Mouse (Mus musculus) stomach, embryonic 15.5 days (tissue): Measurements from ENCODE around the gene Map10. TPM values are rescaled to one million over a fixed set of nuclear protein-coding genes. Genes with fewer than 3 reads are reported as not detected.

Source experiments
- ATAC-seq: fragments of 200-750 bp; cut with Nextera tagmentation; 2 replicates; pipeline ENCODE4 v1.8.0; 2017; ENCODE audit warnings: low read depth, moderate number of reproducible peaks, moderate TSS enrichment; ENCODE audit not compliant: insufficient read depth, low FRiP score
- H3K27ac ChIP-seq: fragments of 300-500 bp; sonication (generic); 2 replicates; pipeline ENCODE4 v1.5.1; 2015; ENCODE audit warnings: mild to moderate bottlenecking, inconsistent platforms
- H3K27me3 ChIP-seq: fragments of 300-500 bp; sonication (generic); replicated peaks from 2 replicates; pipeline ENCODE4 v1.6.1; 2015; ENCODE audit warnings: inconsistent platforms
- H3K36me3 ChIP-seq: fragments of 300-500 bp; sonication (generic); 2 replicates; pipeline ENCODE4 v1.6.1; 2015; ENCODE audit warnings: inconsistent platforms
- H3K4me1 ChIP-seq: fragments of 300-500 bp; sonication (generic); 2 replicates; pipeline ENCODE4 v1.6.1; 2015; ENCODE audit warnings: inconsistent platforms
- H3K4me2 ChIP-seq: fragments of 300-500 bp; sonication (generic); 2 replicates; pipeline ENCODE4 v1.6.1; 2015; ENCODE audit warnings: mild to moderate bottlenecking, inconsistent platforms
- H3K4me3 ChIP-seq: fragments of 300-500 bp; sonication (generic); replicated peaks from 2 replicates; pipeline ENCODE4 v1.5.1; 2015; ENCODE audit warnings: inconsistent platforms
- H3K9ac ChIP-seq: fragments of 300-500 bp; sonication (generic); 2 replicates; pipeline ENCODE4 v1.6.1; 2015; ENCODE audit warnings: inconsistent platforms
- H3K9me3 ChIP-seq: fragments of 300-500 bp; sonication (generic); 2 replicates; pipeline ENCODE4 v1.6.1; 2016; ENCODE audit warnings: inconsistent platforms
- WGBS: fragments of 180-500 bp; shearing (Covaris S2); methylation state at CpG from one replicate; pipeline ENCODE4 v1.1.7; 2015; 5-methylcytosine and 5-hydroxymethylcytosine counted together
- polyA plus RNA-seq: library from polyadenylated mRNA; unstranded; fragments of >200 nt; fragmentation: Nextera tagmentation; extraction: Ambion mirVana; gene quantifications from 2 replicates; pipeline ENCODE4 v1.2.1, GENCODE M21; 2015

Map10 gene
- polyA plus RNA-seq, 1 experiment from 2014 or later, result 5.4 TPM

DNA sequence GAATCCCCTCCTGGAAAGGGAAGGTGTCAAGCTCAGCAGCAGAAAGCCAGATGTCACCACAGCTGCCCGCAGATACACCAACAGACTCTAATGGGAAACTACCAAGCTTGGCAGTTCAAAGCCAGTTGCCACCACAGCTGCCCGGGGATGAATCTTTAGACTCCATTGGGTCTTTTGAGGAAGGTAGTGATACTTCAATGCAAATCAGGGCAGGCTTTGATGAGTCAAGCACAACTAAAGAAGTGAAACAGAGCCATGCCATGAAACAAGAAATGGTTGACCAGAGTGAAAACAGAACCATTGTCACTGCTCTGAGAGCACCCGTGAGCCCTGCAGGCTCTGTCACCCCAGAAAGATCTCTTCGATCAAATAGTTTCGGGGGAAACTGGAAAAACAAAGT, 1.8 kb downstream of the Map10 start:
- Histone ChIP-seq H3K36me3 (peaks cover 14% of the 10 kb centered on the region; the same call in 1 of the 2 replicates), H3K27ac (no peak overlapping the region), H3K4me1 (peaks cover 4% of the 10 kb centered on the region), H3K9ac (no peak overlapping the region), H3K4me2 (no peak overlapping the region), H3K27me3 (no peaks in the 10 kb centered on the region), H3K4me3 (no peak overlapping the region), H3K9me3 (no peaks in the 10 kb centered on the region; the same call in 1 of the 2 replicates)
- WGBS, result 95% methylated on average over 5 of the region's 5 CpGs
- ATAC-seq, result no peak

DNA sequence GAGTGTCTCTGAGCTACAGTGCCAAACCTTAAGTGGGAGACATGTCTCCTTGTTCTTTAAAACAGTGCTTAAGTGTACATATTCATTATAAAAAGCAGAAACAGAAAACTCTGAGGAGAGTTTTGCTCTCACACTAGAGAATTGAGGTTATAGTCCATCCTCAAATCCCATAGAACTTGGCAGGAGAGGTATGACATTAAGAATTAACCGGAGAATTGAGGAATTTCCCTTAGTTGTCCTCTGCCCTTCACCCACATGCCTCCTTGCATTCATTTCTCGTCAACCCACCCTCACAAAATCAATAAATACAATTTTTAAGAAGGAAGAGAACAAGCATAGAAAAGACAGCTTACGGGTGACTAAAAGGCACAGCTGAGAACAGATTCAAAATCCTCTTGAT, 6.2 kb downstream of the Map10 start:
- ATAC-seq, result no peak
- WGBS, result 65% methylated on average over 3 of the region's 3 CpGs

DNA sequence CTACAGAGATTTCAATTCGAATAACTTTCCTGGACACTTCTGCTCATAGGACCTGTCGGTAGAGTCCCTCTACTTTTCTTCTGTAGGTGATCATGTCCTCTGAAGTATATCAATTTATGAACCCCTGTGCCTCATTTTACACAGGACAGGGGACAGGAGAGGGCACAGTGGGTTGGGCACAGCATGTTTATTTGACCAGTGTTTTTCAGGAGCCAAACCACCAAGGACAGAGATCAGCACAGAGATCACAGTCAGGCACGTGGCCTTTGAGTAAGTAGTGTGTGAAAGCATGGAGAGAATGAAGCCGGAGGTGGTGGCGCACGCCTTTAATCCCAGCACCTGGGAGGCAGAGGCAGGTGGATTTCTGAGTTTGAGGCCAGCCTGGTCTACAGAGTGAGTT, 7.9 kb downstream of the Map10 start:
- whole genome bisulfite sequencing, result 90% methylated on average over 6 of the region's 6 CpGs
- Histone ChIP-seq H3K4me2 (no peak overlapping the region), H3K4me1 (no peaks in the 10 kb centered on the region), H3K9me3 (no peaks in the 10 kb centered on the region), H3K36me3 (no peaks in the 10 kb centered on the region), H3K4me3 (no peak overlapping the region), H3K9ac (no peak overlapping the region), H3K27ac (no peak overlapping the region), H3K27me3 (no peaks in the 10 kb centered on the region)
- no peak for ATAC-seq

More for the DNA sequence above, 6.2 kb downstream of the Map10 start:
- Histone ChIP-seq H3K9ac (no peak overlapping the region), H3K27ac (no peak overlapping the region), H3K4me2 (no peak overlapping the region), H3K4me1 (no peaks in the 10 kb centered on the region), H3K27me3 (no peaks in the 10 kb centered on the region), H3K36me3 (peaks cover 13% of the 10 kb centered on the region; the same call in 1 of the 2 replicates), H3K4me3 (no peak overlapping the region), H3K9me3 (no peaks in the 10 kb centered on the region)

DNA sequence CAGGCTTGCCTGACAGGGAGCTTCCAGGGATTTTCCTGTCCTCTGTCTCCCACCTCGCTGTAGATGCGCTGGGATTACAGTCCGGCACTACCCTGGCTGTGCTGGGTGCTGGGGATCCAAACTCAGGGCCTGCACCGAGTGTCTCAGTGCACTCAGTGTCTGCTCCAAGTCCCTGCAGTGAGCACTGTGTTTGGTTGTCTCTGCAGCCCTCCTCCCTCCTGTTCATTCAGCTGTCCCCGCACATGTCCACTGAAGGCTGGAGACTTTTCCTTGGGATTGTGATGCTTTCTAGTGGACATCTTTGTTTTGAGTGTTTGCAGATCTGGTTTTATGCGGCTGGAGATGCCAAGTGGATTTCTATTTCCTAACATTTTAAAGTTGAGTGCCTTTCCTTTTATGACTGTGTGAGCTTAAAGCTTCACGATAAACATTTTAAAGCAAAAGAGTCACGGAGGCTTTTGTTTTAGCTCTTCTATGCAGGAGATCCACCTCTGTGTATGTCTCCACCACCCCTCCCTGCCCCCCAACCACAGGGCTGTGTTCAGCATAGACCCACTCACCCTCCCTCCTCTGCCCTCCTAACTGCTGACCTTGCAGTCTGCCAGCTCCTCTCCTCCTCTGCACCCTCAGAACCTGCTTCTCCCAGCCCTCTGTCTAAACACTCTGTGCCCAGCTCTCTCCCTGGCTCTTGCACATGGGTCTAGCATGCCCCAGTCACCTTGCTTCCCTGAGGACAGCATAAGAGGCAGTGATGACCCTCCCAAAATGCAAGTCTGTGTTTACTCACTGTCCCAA, 9.4 kb downstream of the Map10 start:
- Histone ChIP-seq H3K4me2 (no peak overlapping the region), H3K9me3 (no peaks in the 10 kb centered on the region), H3K27me3 (no peaks in the 10 kb centered on the region), H3K36me3 (no peaks in the 10 kb centered on the region), H3K9ac (no peak overlapping the region), H3K27ac (peak overlapping the region; percentile 11; the same call in 1 of the 2 replicates), H3K4me1 (no peaks in the 10 kb centered on the region), H3K4me3 (no peak overlapping the region)
- ATAC-seq, result no peak
- 70% methylated on average over 8 of the region's 8 CpGs for WGBS

DNA sequence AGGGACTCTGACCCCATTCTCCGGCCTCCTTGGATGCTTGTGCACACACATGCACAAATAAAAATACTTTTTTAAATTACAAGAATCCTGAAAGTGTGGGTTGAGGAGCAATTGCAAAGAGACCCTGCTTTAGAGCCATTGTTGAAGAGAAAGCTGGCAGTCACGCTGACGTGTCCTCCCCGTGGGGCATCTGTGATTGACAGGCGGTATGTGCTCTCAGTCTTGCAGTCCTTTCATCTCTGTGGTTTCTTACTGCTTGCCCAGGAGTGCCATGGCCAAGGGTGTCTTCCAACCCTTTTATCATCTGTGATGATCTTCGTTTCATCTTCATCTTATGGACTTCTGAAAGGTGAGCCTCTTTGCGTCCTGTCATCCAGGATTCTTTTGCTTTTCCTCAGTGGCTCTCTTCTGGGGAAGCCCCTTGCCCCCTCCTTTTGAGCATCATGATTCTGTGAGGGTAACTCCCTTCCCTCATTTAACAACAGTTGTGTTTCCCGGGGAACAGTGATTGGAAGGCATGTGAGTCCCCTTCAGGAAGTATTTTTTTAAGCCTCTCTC, 11.3 kb downstream of the Map10 start:
- 58% methylated on average over 8 of the region's 8 CpGs for WGBS
- Histone ChIP-seq H3K4me1 (no peaks in the 10 kb centered on the region), H3K9me3 (no peaks in the 10 kb centered on the region), H3K9ac (no peak overlapping the region), H3K4me3 (no peak overlapping the region), H3K27me3 (no peaks in the 10 kb centered on the region), H3K27ac (no peak overlapping the region), H3K4me2 (no peak overlapping the region), H3K36me3 (no peaks in the 10 kb centered on the region)
- no peak for ATAC-seq

DNA sequence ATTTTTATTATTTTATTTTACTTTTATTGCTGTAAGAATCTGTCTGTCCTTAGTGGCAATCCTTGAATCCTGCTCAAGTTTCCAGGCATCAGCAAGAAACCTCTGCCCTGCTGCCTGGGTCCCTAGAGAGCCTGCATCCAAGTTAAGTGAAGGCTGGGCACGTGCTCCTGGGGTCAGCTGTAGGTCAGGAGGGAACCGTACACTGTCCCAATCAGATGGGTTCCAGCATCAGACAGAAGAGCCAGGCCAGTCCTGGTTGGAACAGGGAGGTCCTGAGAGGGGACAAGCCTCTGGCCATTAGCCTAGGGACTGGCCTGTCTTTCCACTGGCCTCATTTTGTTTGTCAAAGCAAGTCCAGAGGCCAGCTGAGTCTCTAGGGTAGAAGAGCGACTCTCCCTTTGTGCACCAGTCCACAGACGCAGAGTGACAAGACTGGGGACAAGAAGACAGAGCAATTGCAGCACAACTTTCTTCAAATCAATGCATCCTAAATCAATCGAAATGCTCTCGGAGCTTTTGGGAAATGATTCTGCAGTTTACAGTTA, 15.7 kb downstream of the Map10 start:
- no peak overlapping the region for H3K9ac ChIP-seq
- no peaks in the 10 kb centered on the region; the same call in 1 of the 2 replicates for H3K27me3 ChIP-seq
- WGBS, result 60% methylated on average over 6 of the region's 6 CpGs

DNA sequence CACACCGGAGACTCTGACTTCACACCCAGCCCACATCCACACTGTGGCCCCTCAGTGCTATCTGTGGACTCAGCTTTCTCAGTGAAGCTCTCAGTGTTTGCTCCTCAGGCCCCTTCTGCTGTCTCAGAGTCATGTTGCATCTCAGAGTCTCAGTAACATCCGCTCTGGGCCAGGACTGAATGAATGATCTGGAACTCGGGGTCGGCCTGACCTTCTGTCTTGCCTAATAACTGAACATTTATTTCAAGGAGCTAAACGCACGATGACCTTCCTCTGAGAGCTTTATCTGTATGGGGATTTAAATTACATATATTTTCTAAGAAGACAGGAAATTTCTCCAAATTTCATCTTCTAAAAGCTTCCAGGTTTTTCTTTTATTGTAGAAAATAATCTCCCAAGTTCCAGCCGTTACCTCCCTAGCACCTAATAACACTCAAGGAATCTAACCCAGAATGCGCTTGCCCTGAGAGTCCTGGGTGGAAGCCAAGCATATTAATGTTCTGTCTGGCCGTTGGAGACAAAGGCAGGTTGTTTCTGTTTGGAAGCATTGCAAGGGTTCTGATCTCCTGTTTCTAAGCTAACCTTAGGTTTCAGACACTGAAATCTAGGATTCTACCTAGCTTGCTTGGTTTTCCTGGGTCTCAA, 16.7 kb downstream of the Map10 start:
- 61% methylated on average over 9 of the region's 9 CpGs for WGBS
- H3K9ac ChIP-seq, result no peak overlapping the region
- no peak overlapping the region for H3K27ac ChIP-seq
- no peak overlapping the region for H3K4me2 ChIP-seq
- no peak overlapping the region for H3K4me3 ChIP-seq
- H3K4me1 ChIP-seq, result no peaks in the 10 kb centered on the region
- no peaks in the 10 kb centered on the region for H3K9me3 ChIP-seq
- H3K27me3 ChIP-seq, result no peaks in the 10 kb centered on the region; the same call in 1 of the 2 replicates
- no peak for ATAC-seq
- no peaks in the 10 kb centered on the region for H3K36me3 ChIP-seq

More for the DNA sequence above, 15.7 kb downstream of the Map10 start:
- H3K4me2 ChIP-seq, result no peak overlapping the region
- no peaks in the 10 kb centered on the region for H3K4me1 ChIP-seq
- no peak overlapping the region for H3K4me3 ChIP-seq
- H3K36me3 ChIP-seq, result no peaks in the 10 kb centered on the region
- ATAC-seq, result no peak
- no peaks in the 10 kb centered on the region for H3K9me3 ChIP-seq
- H3K27ac ChIP-seq, result no peak overlapping the region

DNA sequence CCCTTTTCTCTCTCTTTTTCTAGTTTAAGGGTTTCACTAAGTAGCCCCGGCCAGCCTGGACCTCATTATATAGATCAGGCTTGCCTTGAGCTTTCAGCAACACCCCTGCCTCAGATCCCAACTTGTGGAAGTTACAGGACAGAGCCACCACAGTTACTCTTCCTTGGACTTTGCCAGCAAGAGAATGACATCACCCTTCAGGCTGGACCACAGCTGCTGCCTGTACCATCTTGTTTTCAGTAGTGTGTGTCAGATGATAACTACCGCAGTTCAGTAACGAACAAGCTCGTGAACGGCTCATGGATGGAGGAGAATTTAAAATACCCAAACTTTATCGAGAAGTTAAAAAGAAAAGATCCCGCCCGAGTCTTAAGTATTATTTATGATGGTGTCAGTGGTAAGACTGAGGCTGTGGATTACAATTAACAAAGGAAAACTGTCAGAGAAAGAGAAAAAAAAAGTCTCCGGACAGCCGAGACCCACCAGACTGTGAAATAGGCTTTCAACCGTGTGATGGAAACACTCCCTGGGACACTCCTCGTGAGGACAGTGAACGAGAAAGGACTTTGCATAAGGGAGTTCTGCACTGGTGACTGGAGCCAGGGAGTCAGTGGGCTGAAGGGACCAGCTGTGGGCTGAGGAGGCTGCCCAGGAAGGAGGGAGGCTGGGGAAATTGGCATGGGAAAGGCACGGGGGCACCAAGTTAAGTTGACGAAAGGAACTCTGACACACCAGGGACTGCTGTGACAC, 20.7 kb downstream of the Map10 start:
- ATAC-seq, result no peak
- no peaks in the 10 kb centered on the region for H3K4me1 ChIP-seq
- H3K4me2 ChIP-seq, result no peak overlapping the region
- 74% methylated on average over 15 of the region's 15 CpGs for WGBS
- no peak overlapping the region for H3K27ac ChIP-seq
- no peaks in the 10 kb centered on the region for H3K9me3 ChIP-seq
- H3K4me3 ChIP-seq, result no peak overlapping the region
- no peaks in the 10 kb centered on the region; the same call in 1 of the 2 replicates for H3K27me3 ChIP-seq
- H3K9ac ChIP-seq, result no peak overlapping the region
- no peaks in the 10 kb centered on the region for H3K36me3 ChIP-seq

DNA sequence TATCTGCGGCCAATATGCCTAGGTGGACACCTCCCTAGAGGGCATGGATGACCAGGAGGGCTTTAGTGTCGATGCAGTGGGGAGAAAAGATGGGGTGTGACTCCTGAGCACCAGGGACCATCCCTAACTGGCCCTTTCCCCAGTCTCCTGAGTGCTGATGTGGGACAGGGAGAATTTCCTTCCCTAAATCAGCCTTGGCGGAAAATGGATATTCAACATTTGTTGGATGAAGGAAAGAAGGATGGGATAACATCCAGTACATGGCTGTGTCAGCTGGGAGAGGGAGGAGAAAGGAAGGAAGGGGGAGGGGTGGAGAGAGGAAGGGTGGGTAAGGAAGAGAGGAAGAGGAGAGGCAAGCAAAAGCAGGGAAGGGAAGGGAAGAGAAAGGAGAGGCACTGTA, 21.3 kb downstream of the Map10 start:
- Histone ChIP-seq H3K9me3 (no peaks in the 10 kb centered on the region), H3K4me1 (no peaks in the 10 kb centered on the region), H3K36me3 (no peaks in the 10 kb centered on the region), H3K4me3 (no peak overlapping the region), H3K9ac (no peak overlapping the region), H3K27me3 (no peaks in the 10 kb centered on the region; the same call in 1 of the 2 replicates), H3K27ac (no peak overlapping the region), H3K4me2 (no peak overlapping the region)
- no peak for ATAC-seq
- WGBS, result 81% methylated on average over 3 of the region's 3 CpGs

DNA sequence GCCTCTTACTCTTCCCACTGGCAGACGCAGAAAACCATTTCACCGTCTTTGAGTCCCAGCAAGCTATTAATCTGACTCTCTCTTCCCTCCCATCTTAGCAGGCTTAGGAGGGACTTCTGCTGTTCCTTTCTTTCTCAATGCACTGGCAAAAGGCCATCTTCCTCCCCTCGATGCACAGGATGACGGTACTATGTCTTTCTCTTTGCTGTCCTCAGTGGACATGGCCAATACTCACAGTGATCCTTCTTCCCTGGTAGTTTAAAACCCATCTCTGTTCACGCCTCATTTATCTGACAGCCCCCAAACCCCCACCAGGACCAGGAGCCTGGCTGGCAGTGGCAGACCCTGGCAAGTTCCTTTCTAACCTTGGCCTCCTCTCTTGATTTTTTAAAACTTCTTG, 22.8 kb downstream of the Map10 start:
- 50% methylated on average over 5 of the region's 5 CpGs for WGBS
- Histone ChIP-seq H3K4me2 (no peak overlapping the region), H3K27ac (no peak overlapping the region), H3K4me3 (no peak overlapping the region), H3K27me3 (no peaks in the 10 kb centered on the region; the same call in 1 of the 2 replicates), H3K9ac (no peak overlapping the region), H3K9me3 (no peaks in the 10 kb centered on the region), H3K36me3 (no peaks in the 10 kb centered on the region), H3K4me1 (no peaks in the 10 kb centered on the region)
- ATAC-seq, result no peak

DNA sequence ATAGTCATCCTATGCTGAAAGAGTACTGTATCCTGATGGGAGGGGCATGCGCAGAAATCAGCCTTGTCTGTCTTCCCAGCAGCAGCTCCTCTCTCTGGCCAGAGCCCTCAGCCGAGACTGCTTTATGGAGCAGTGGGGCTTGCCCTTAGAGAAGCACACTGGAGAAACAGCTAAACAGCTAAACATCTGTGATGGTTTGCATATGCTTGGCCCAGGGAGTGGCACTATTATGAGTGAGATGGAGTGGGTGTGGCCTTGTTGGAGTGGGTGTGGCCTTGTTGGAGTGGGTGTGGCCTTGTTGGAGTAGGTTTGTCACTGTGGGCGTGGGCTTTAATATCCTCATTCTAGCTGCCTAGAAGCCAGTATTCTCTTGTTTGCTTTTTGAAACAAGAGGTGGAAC, 23.6 kb downstream of the Map10 start:
- Histone ChIP-seq H3K4me2 (no peak overlapping the region), H3K27me3 (no peaks in the 10 kb centered on the region; the same call in 1 of the 2 replicates), H3K9ac (no peak overlapping the region), H3K9me3 (no peaks in the 10 kb centered on the region), H3K36me3 (no peaks in the 10 kb centered on the region), H3K27ac (no peak overlapping the region), H3K4me3 (no peak overlapping the region), H3K4me1 (no peaks in the 10 kb centered on the region)
- ATAC-seq, result no peak; the same call in 1 of the 2 replicates
- WGBS, result 87% methylated on average over 3 of the region's 3 CpGs
